Comparison of ENCODE assay signal across 8 mouse cellular contexts in genomic region chr2:165884577-165885224, GRCm38 (mm10). TPM values are rescaled to one million over a fixed set of nuclear protein-coding genes. Genes with fewer than 3 reads are reported as not detected.
DNase-seq lines count a peak whose midpoint lies in the region; ATAC-seq and TF ChIP-seq lines count a peak whose summit lies in the region.

No protein-coding gene starts in this region.

- peak; percentile 46 for ATAC-seq in embryonic facial prominence, embryonic 13.5 days (ENCODE audit: insufficient number of reproducible peaks, insufficient read depth, low FRiP score, low TSS enrichment, low read depth)
- no peak for ATAC-seq in limb, embryonic 12.5 days (ENCODE audit: insufficient number of reproducible peaks, insufficient read depth, low FRiP score, low TSS enrichment, low read depth)
- peak; percentile 63 for ATAC-seq in midbrain, embryonic 14.5 days (ENCODE audit: low FRiP score, low TSS enrichment)

- H3K4me1 ChIP-seq in embryonic facial prominence, embryonic 13.5 days, result peaks cover 97% of the 10 kb centered on the region
- H3K4me1 ChIP-seq in heart, adult 2 months (ENCODE audit: control insufficient read depth, insufficient read depth, low read length), result peaks cover 68% of the 10 kb centered on the region
- H3K4me1 ChIP-seq in kidney, adult 2 months (ENCODE audit: control insufficient read depth, insufficient read depth, low read length), result peaks cover 80% of the 10 kb centered on the region
- peaks cover 98% of the 10 kb centered on the region for H3K4me1 ChIP-seq in limb, embryonic 12.5 days (replicated peaks)
- peaks cover 95% of the 10 kb centered on the region for H3K4me1 ChIP-seq in midbrain, embryonic 14.5 days (ENCODE audit: control insufficient read depth, insufficient read depth, low read length)

- peak overlapping the region; percentile 37 for H3K4me3 ChIP-seq in embryonic facial prominence, embryonic 13.5 days
- H3K4me3 ChIP-seq in heart, adult 2 months, result peak overlapping the region; percentile 40; the same call in 1 of the 2 replicates
- peak overlapping the region; percentile 37 for H3K4me3 ChIP-seq in kidney, adult 2 months (ENCODE audit: insufficient read depth, low read depth, low read length)
- H3K4me3 ChIP-seq in limb, embryonic 12.5 days (replicated peaks), result peak overlapping the region; percentile 39
- peak overlapping the region; percentile 35 for H3K4me3 ChIP-seq in midbrain, embryonic 14.5 days (replicated peaks; ENCODE audit: low read depth, low read length)

- H3K9me3 ChIP-seq in embryonic facial prominence, embryonic 13.5 days, result no peaks in the 10 kb centered on the region
- no peaks in the 10 kb centered on the region for H3K9me3 ChIP-seq in limb, embryonic 12.5 days
- H3K9me3 ChIP-seq in midbrain, embryonic 14.5 days (ENCODE audit: control insufficient read depth, low read length), result no peaks in the 10 kb centered on the region

- no peak for TF ChIP-seq CTCF in heart, adult 2 months (IDR thresholded peaks at IDR 0.05)
- no peak for TF ChIP-seq CTCF in kidney, adult 2 months (conservative IDR thresholded peaks at IDR 0.05; ENCODE audit: insufficient read depth, insufficient read length, low read depth, low read length)

- H3K27ac ChIP-seq in embryonic facial prominence, embryonic 13.5 days, result peak overlapping the region; percentile 100
- peak overlapping the region; percentile 97 for H3K27ac ChIP-seq in heart, adult 2 months
- H3K27ac ChIP-seq in kidney, adult 2 months (ENCODE audit: insufficient read depth, low read depth, low read length), result peak overlapping the region; percentile 99
- peak overlapping the region; percentile 100 for H3K27ac ChIP-seq in limb, embryonic 12.5 days
- H3K27ac ChIP-seq in midbrain, embryonic 14.5 days (replicated peaks; ENCODE audit: low read depth, low read length), result peak overlapping the region; percentile 100

- TF ChIP-seq POLR2A in heart, adult 2 months (IDR thresholded peaks at IDR 0.05; ENCODE audit: insufficient read depth, low read depth, low read length), result peak; percentile 70
- TF ChIP-seq POLR2A in kidney, adult 2 months (IDR thresholded peaks at IDR 0.05; ENCODE audit: low read depth, low read length), result no peak

- WGBS in embryonic facial prominence, embryonic 13.5 days, result 4% methylated on average over 20 of the region's 21 CpGs
- WGBS in heart, adult 2 months, result 9% methylated on average over 20 of the region's 21 CpGs
- 2% methylated on average over 21 of the region's 21 CpGs for WGBS in kidney, adult 2 months
- 4% methylated on average over 20 of the region's 21 CpGs for WGBS in limb, embryonic 12.5 days
- WGBS in midbrain, embryonic 14.5 days, result 4% methylated on average over 20 of the region's 21 CpGs

- DNase-seq in 416B (ENCODE audit: low read depth), result peak; percentile 98
- peak; percentile 90 to 91 for DNase-seq in adrenal gland, postnatal 4 days (ENCODE audit: low spot score in 2 of 2)
- peak; percentile 97 to 99 for DNase-seq in heart, adult 2 months
- DNase-seq in kidney, adult 2 months, result peak; percentile 99
- DNase-seq in midbrain, embryonic 14.5 days, result peak; percentile 96
- peak; percentile 99 for DNase-seq in spleen, adult 12 weeks (ENCODE audit: low spot score)

- H3K4me2 ChIP-seq in embryonic facial prominence, embryonic 13.5 days, result peak overlapping the region; percentile 67
- peak overlapping the region; percentile 71 for H3K4me2 ChIP-seq in limb, embryonic 12.5 days
- H3K4me2 ChIP-seq in midbrain, embryonic 14.5 days (ENCODE audit: low read length), result peak overlapping the region; percentile 81

- no peaks in the 10 kb centered on the region for H3K79me2 ChIP-seq in heart, adult 2 months (replicated peaks; ENCODE audit: control insufficient read depth, insufficient read depth, low read length)

- intact Hi-C loops in heart, adult 2 months (cut with DNase I), result loop anchor here (2.0 kb wide), 1 partner anchor 30 kb away; no protein-coding TSS in a partner anchor

- H3K36me3 ChIP-seq in embryonic facial prominence, embryonic 13.5 days, result 0 out of 2 replicates have a peak, but pooled peaks cover 3% of the 10 kb centered on the region
- H3K36me3 ChIP-seq in heart, adult 2 months (ENCODE audit: control insufficient read depth, insufficient read depth, low read length), result peaks cover 22% of the 10 kb centered on the region
- H3K36me3 ChIP-seq in kidney, adult 2 months (ENCODE audit: control insufficient read depth, insufficient read depth, low read length), result no peaks in the 10 kb centered on the region
- no peaks in the 10 kb centered on the region; the same call in 1 of the 2 replicates for H3K36me3 ChIP-seq in limb, embryonic 12.5 days
- no peaks in the 10 kb centered on the region for H3K36me3 ChIP-seq in midbrain, embryonic 14.5 days (ENCODE audit: control insufficient read depth, insufficient read depth, low read length)

- TF ChIP-seq EP300 in heart, adult 2 months (IDR thresholded peaks at IDR 0.05; ENCODE audit: insufficient read depth, low read depth, low read length), result no peak

- peak overlapping the region; percentile 76 for H3K9ac ChIP-seq in embryonic facial prominence, embryonic 13.5 days
- peak overlapping the region; percentile 80 for H3K9ac ChIP-seq in heart, adult 2 months (ENCODE audit: low read depth, low read length)
- peak overlapping the region; percentile 66 for H3K9ac ChIP-seq in limb, embryonic 12.5 days (replicated peaks)
- H3K9ac ChIP-seq in midbrain, embryonic 14.5 days (replicated peaks; ENCODE audit: low read length), result peak overlapping the region; percentile 64

- no peaks in the 10 kb centered on the region for H3K27me3 ChIP-seq in embryonic facial prominence, embryonic 13.5 days
- H3K27me3 ChIP-seq in heart, adult 2 months (ENCODE audit: control insufficient read depth, insufficient read depth, low read length), result no peaks in the 10 kb centered on the region
- H3K27me3 ChIP-seq in kidney, adult 2 months (replicated peaks; ENCODE audit: control insufficient read depth, insufficient read depth, low read length), result no peaks in the 10 kb centered on the region
- H3K27me3 ChIP-seq in limb, embryonic 12.5 days, result no peaks in the 10 kb centered on the region
- H3K27me3 ChIP-seq in midbrain, embryonic 14.5 days (ENCODE audit: control insufficient read depth, insufficient read depth, low read length), result no peaks in the 10 kb centered on the region

RNA-seq across cellular contexts. Expression of gene Zmynd8, which starts 14.1 kb away (rescaled TPM):
- total RNA-seq in adrenal gland, postnatal 4 days (2021), result 10 to 100 TPM; 61.4 to 61.9 TPM
- 61.4 and 62.3 TPM in 2 replicates for polyA plus RNA-seq in embryonic facial prominence, embryonic 13.5 days (2015; fragmentation: Nextera tagmentation; extraction: Ambion mirVana)
- 10 to 100 TPM; 44.4 to 47.2 TPM for total RNA-seq in heart, adult 2 months (2021)
- 20.4 and 31.2 TPM in 2 replicates for polyA plus RNA-seq in heart, adult 2 months (2012; rRNA removed)
- 27.7 and 29.0 TPM in 2 replicates for polyA plus RNA-seq in kidney, adult 2 months (2012; rRNA removed)
- 55.3 and 57.0 TPM in 2 replicates for polyA plus RNA-seq in limb, embryonic 12.5 days (2016; fragmentation: Nextera tagmentation; extraction: Ambion mirVana)
- 64.4 and 67.8 TPM in 2 replicates for polyA plus RNA-seq in midbrain, embryonic 14.5 days (2014; fragmentation: Nextera tagmentation; extraction: Ambion mirVana)
